Mouse (Mus musculus): ENCODE measurements at regions not wholly inside any gene's neighbourhood (a gene's known extent, or its start where the extent isn't known, plus 50 kb on each side); places are given as distances from the start of the nearest gene placed in this dataset.

DNA sequence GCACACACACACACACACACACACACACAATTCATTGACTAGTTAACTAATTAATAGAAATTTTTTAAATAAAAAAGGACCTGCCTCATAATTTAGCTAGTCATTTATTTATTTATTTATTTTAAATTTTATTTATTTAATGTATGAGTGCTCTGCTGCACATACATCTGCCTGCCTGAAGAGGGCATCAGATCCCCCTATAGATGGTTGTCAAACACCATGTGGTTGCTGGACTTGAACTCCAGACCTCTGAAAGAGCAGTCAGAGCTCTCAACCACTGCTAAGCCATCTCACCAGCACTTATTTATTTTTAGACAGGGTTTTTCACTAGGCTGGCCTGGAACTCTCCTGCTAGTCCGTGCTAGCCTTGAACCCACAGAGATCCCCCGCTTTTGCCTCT is 50.6 kb upstream of the Hdhd5 start:
- Histone ChIP-seq H3K4me3 (ENCODE audit: low read depth, low read length) (no peak overlapping the region), H3K9me3 (ENCODE audit: control insufficient read depth, low read length) (no peaks in the 10 kb centered on the region), H3K36me3 (ENCODE audit: control insufficient read depth, insufficient read depth, low read length) (no peaks in the 10 kb centered on the region), H3K4me2 (replicated peaks; ENCODE audit: low read depth) (no peak overlapping the region), H3K27ac (replicated peaks) (no peak overlapping the region), H3K27me3 (ENCODE audit: control insufficient read depth, insufficient read depth, low read length) (no peaks in the 10 kb centered on the region), H3K9ac (ENCODE audit: low read length) (no peak overlapping the region), H3K4me1 (replicated peaks; ENCODE audit: control insufficient read depth, insufficient read depth) (peaks cover 5% of the 10 kb centered on the region; the same call in 1 of the 2 replicates)
- no peak for ATAC-seq (ENCODE audit: low FRiP score, low TSS enrichment)
- DNase-seq (ENCODE audit: low spot score), result no peak
- WGBS, result 91% methylated on average over 2 of the region's 2 CpGs
- no peak for TF ChIP-seq EP300 (optimal IDR thresholded peaks at IDR 0.05)
- TF ChIP-seq CTCF (IDR thresholded peaks at IDR 0.05; ENCODE audit: low read depth), result peak; percentile 44

Measured in stomach, postnatal 0 days (tissue).